Mouse (Mus musculus) myocyte (in vitro differentiated cells): ENCODE data around the gene Rap2b. TPM values are rescaled to one million over a fixed set of nuclear protein-coding genes. Genes with fewer than 3 reads are reported as not detected.

Experiments
- H3K27me3 ChIP-seq: one replicate; pipeline ENCODE4 v1.6.1; 2011; ENCODE audit not compliant: control insufficient read depth, insufficient read depth, insufficient read length
- H3K36me3 ChIP-seq: one replicate; pipeline ENCODE4 v1.6.1; 2011; ENCODE audit not compliant: control insufficient read depth, insufficient read depth
- H3K4me2 ChIP-seq: one replicate; pipeline ENCODE4 v1.6.1; 2011; ENCODE audit warnings: low read depth, control low read depth
- H3K4me3 ChIP-seq: one replicate; pipeline ENCODE4 v1.5.1; 2011; ENCODE audit warnings: mild to moderate bottlenecking, control low read depth, moderate library complexity
- H3K79me2 ChIP-seq: one replicate; pipeline ENCODE4 v1.6.1; 2011; ENCODE audit not compliant: control insufficient read depth, insufficient read depth
- H3ac ChIP-seq: one replicate; pipeline ENCODE4 v1.6.1; 2011; ENCODE audit not compliant: control insufficient read depth, insufficient read length
- CEBPB ChIP-seq: IDR thresholded peaks from 2 replicates; pipeline ENCODE4 v1.6.1; 2011; ENCODE audit warnings: mild to moderate bottlenecking, moderate library complexity; ENCODE audit not compliant: poor library complexity, insufficient read depth, severe bottlenecking
- E2F4 ChIP-seq: IDR thresholded peaks from one replicate; pipeline ENCODE4 v1.6.1; 2011; ENCODE audit warnings: mild to moderate bottlenecking, control low read depth, moderate library complexity; ENCODE audit not compliant: insufficient read depth
- MAX ChIP-seq: IDR thresholded peaks from one replicate; pipeline ENCODE4 v1.6.1; 2011; ENCODE audit warnings: low read depth, mild to moderate bottlenecking, control low read depth
- MYOD1 ChIP-seq, 3 experiments: IDR thresholded peaks; one replicate each; pipeline ENCODE4 v1.6.1; 2011; ENCODE audit warnings: control low read depth in 2 of 3, low read depth in 2 of 3, mild to moderate bottlenecking in 2 of 3, moderate library complexity in 1 of 3; ENCODE audit not compliant: insufficient read length in 2 of 3, control insufficient read depth in 1 of 3
- MYOG ChIP-seq, 3 experiments: IDR thresholded peaks; one replicate each; pipeline ENCODE4 v1.6.1; 2011; ENCODE audit warnings: control low read depth in 2 of 3, low read depth in 2 of 3, mild to moderate bottlenecking in 2 of 3; ENCODE audit not compliant: insufficient read length in 2 of 3, control insufficient read depth in 1 of 3, insufficient read depth in 1 of 3
- POLR2A ChIP-seq: IDR thresholded peaks from one replicate; pipeline ENCODE4 v1.6.1; 2011; ENCODE audit warnings: low read depth, mild to moderate bottlenecking, control low read depth, moderate library complexity; ENCODE audit not compliant: insufficient read length
- POLR2AphosphoS2 ChIP-seq: IDR thresholded peaks from one replicate; pipeline ENCODE4 v1.6.1; 2011; ENCODE audit warnings: low read depth, control low read depth; ENCODE audit not compliant: insufficient read length
- REST ChIP-seq: IDR thresholded peaks from one replicate; pipeline ENCODE4 v1.6.1; 2011; ENCODE audit warnings: mild to moderate bottlenecking, control low read depth, moderate library complexity; ENCODE audit not compliant: insufficient read depth, insufficient read length
- SRF ChIP-seq: IDR thresholded peaks from one replicate; pipeline ENCODE4 v1.6.1; 2011; ENCODE audit warnings: low read depth; ENCODE audit not compliant: control insufficient read depth, insufficient read length
- TCF12 ChIP-seq: IDR thresholded peaks from one replicate; pipeline ENCODE4 v1.6.1; 2011; ENCODE audit warnings: mild to moderate bottlenecking, control low read depth; ENCODE audit not compliant: poor library complexity, insufficient read depth, severe bottlenecking
- TCF3 ChIP-seq: IDR thresholded peaks from one replicate; pipeline ENCODE4 v1.6.1; 2011; ENCODE audit warnings: low read depth, control low read depth; ENCODE audit not compliant: insufficient read length
- USF1 ChIP-seq: IDR thresholded peaks from one replicate; pipeline ENCODE4 v1.6.1; 2011; ENCODE audit warnings: low read depth, mild to moderate bottlenecking, control low read depth, moderate library complexity
- polyA plus RNA-seq: library from polyadenylated mRNA; unstranded; fragments of >200 nt; fragmentation: generic; extraction: Trizol; gene quantifications from one replicate; pipeline ENCODE4 v1.2.1, GENCODE M21; 2012; ENCODE audit warnings: missing spikeins

Gene Rap2b
- polyA plus RNA-seq, 1 experiment, result 4.2 TPM

DNA sequence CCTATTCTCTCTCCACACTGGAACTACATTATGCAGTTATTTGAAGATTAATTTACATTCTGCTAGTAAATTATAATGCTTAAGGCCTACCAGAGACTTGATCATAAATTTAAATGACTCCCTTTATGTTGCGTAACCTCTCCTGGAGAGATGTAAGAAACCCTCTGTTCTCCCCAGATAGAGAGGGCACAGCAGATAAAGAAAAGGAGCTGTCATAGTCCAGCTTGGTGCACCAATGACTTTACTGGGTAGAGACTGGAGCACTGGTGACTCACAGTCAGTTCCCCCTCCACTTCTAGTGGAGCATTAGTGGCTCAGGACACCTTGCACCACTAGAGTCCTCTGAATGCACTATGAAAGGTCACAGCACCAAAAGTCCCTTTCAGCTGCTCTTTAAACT lies 31.4 kb downstream of the Rap2b start:
- H3ac ChIP-seq, result no peak overlapping the region
- no peak overlapping the region for H3K4me2 ChIP-seq
- H3K27me3 ChIP-seq, result no peaks in the 10 kb centered on the region
- no peaks in the 10 kb centered on the region for H3K36me3 ChIP-seq
- TF ChIP-seq USF1, result no peak
- TF ChIP-seq TCF3, result no peak
- TF ChIP-seq MYOD1 (IDR thresholded peaks at IDR 0.05; ENCODE audit: control insufficient read depth in 1 of 3, insufficient read length in 2 of 3, low read depth in 2 of 3), result no peak
- TF ChIP-seq MYOG (IDR thresholded peaks at IDR 0.05; ENCODE audit: control insufficient read depth in 1 of 3, insufficient read depth in 1 of 3, insufficient read length in 2 of 3, low read depth in 2 of 3), result no peak
- TF ChIP-seq CEBPB, result no peak
- TF ChIP-seq TCF12, result no peak
- no peak for TF ChIP-seq MAX
- H3K79me2 ChIP-seq, result no peaks in the 10 kb centered on the region
- no peak overlapping the region for H3K4me3 ChIP-seq

DNA sequence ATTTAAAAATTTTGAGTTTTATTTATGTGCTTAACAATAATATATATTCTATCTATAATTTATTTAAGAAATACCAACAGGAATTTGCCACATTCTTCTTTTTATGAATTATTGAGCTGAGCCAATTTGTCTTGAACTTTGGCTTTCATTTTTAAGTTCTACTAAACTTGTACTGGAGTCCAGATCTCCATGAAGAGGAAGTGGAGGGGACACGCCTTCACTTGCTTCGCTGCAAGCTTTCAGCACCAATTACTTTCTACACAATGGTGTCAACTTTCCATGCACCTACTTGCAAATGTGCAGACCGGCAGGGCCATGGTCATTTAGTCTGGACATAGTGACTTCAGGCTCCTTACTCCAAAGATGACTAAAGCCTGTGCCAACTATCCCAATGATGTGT lies 32.1 kb downstream of the Rap2b start:
- Histone ChIP-seq H3K4me2 (no peak overlapping the region), H3K27me3 (no peaks in the 10 kb centered on the region), H3K4me3 (no peak overlapping the region), H3K36me3 (no peaks in the 10 kb centered on the region), H3ac (no peak overlapping the region), H3K79me2 (no peaks in the 10 kb centered on the region)
- no peak for TF ChIP-seq POLR2A

DNA sequence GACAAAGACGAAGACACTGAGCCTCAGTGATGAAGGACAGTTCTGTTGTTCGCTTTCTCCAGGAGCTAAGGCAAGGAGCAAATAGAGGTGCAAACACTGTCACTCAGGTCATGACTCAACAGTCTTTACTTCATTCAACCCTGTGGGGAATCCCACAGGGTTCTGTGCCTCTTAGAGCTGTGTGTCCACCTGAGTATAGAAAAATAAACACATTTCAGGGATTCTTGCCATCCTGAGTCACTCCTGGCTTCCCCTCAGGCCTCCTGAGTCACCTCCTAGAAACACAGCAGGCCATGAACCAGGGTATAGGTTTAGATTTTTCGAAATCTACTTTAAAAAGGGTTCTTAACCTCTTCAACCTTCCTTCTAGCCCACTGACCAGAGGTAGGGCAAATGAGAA lies 33.9 kb downstream of the Rap2b start:
- no peak for TF ChIP-seq POLR2A
- Histone ChIP-seq H3K36me3 (no peaks in the 10 kb centered on the region), H3K79me2 (no peaks in the 10 kb centered on the region), H3K4me2 (no peak overlapping the region), H3K4me3 (no peak overlapping the region), H3ac (no peak overlapping the region), H3K27me3 (no peaks in the 10 kb centered on the region)

DNA sequence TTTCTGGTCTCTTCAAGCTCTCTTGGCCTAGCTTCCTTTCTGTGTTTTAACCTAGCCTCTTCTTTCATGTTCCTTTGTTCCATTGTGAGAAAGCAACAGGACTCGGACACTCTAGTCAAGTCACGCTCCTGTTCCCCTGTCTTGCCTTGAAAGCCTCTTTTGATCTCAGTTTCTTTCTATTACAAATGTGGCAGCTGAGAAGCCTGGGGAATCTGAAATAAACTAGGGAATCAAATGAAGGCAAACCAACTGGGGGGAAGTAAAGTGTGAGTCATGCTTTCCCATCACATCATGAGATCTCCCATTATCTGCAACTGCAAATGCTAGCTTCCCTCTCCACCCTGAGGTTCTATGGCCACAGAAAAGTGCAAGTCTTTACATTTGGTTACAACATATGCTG lies 35.3 kb downstream of the Rap2b start:
- H3K79me2 ChIP-seq, result no peaks in the 10 kb centered on the region
- H3K4me3 ChIP-seq, result no peak overlapping the region
- no peak overlapping the region for H3ac ChIP-seq
- no peaks in the 10 kb centered on the region for H3K27me3 ChIP-seq
- no peaks in the 10 kb centered on the region for H3K36me3 ChIP-seq
- H3K4me2 ChIP-seq, result no peak overlapping the region
- TF ChIP-seq POLR2AphosphoS2, result no peak
- no peak for TF ChIP-seq TCF3

DNA sequence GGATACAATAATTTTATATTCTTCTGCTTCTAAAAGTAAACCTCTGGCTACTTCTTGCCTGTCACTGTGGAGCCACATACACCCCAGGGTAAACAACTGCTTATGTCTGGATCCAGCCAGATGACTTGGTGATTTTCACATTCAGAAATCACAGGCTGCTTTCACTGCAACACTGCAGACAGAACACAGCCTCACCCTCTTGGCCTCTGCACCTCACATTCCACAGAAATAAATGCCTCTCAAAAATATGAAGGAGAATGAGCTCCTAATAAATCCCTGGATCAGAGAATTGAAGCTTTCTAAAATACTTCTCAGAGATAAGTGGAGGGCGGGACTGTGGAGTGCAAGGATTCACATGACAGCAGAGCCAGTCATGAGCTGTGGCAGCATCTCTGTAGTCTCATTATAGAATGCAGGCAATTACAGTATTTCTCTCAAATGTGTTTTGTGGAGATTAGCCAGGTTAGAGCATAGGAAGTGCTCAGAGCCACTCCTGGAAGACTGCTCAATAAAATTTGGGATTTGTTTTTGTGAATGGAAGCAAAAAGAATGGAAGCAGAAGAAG lies 39.5 kb downstream of the Rap2b start:
- H3K4me3 ChIP-seq, result no peak overlapping the region
- H3K36me3 ChIP-seq, result no peaks in the 10 kb centered on the region
- no peak for TF ChIP-seq POLR2A
- TF ChIP-seq REST, result no peak
- TF ChIP-seq USF1, result no peak
- TF ChIP-seq CEBPB, result no peak
- H3K27me3 ChIP-seq, result no peaks in the 10 kb centered on the region
- no peaks in the 10 kb centered on the region for H3K79me2 ChIP-seq
- H3K4me2 ChIP-seq, result peak overlapping the region; percentile 1
- no peak overlapping the region for H3ac ChIP-seq

DNA sequence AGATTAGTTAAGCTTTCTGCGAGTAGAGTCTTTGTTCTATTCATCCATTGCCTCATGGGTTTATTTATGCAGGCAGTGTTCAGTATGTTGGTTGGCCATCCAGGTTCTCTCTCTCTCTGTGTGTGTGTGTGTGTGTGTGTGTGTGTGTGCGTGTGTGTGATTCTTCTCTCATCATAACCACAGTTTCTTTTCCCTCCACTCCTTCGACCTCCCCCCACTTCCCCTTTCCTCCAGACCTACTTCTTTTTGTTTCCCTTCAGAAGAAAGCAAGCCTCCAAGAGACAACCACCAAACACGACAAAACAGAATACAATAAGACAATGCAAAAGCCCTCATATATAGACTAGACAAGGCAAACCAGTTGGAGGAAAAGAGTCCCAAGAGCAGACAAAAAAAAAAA lies 45.5 kb downstream of the Rap2b start:
- TF ChIP-seq MAX, result no peak
- TF ChIP-seq MYOG (IDR thresholded peaks at IDR 0.05; ENCODE audit: control insufficient read depth in 1 of 3, insufficient read depth in 1 of 3, insufficient read length in 2 of 3, low read depth in 2 of 3), result no peak
- no peak for TF ChIP-seq SRF
- no peak for TF ChIP-seq USF1
- TF ChIP-seq POLR2AphosphoS2, result no peak
- TF ChIP-seq CEBPB, result no peak
- no peak for TF ChIP-seq POLR2A
- TF ChIP-seq REST, result no peak
- TF ChIP-seq E2F4, result no peak
- TF ChIP-seq TCF3, result no peak
- TF ChIP-seq MYOD1 (IDR thresholded peaks at IDR 0.05; ENCODE audit: control insufficient read depth in 1 of 3, insufficient read length in 2 of 3, low read depth in 2 of 3), result no peak
- TF ChIP-seq TCF12, result no peak
- Histone ChIP-seq H3K36me3 (no peaks in the 10 kb centered on the region), H3K79me2 (no peaks in the 10 kb centered on the region), H3ac (no peak overlapping the region), H3K27me3 (no peaks in the 10 kb centered on the region), H3K4me3 (no peak overlapping the region), H3K4me2 (no peak overlapping the region)
